Mouse (Mus musculus) central nervous system, embryonic 14 days (tissue): ENCODE data around the gene Dus4l. TPM values are rescaled to one million over a fixed set of nuclear protein-coding genes. Genes with fewer than 3 reads are reported as not detected.

Source experiments
- polyA plus RNA-seq: library from polyadenylated mRNA; depleted of rRNA; stranded (reverse); fragments of >200 nt; gene quantifications from 2 replicates; pipeline ENCODE4 v1.2.3, GENCODE M21; 2012; rRNA removed

Dus4l gene
- polyA plus RNA-seq = 8.7 and 9.1 TPM in 2 replicates

GRCm38 (mm10) chr12:31654197-31654964 lies at the start of gene Dus4l, which contains the start of gene Cog5:
Gene Dus4l, minus strand, starts transcription at chr12:31654826.
Gene Cog5, plus strand, starts transcription at chr12:31654869.

GRCm38 (mm10) chr12:31634343-31635239 lies 20.0 kb downstream of the Dus4l start, which contains the start of gene Bcap29:
Gene Bcap29, minus strand, starts transcription at chr12:31634658.

Other genes starting within 250 kb of the Dus4l start
- 13.0 and 14.3 TPM in 2 replicates for gene Cbll1, start 155.2 kb downstream of the Dus4l start, polyA plus RNA-seq
- gene Slc26a4, start 94.9 kb downstream of the Dus4l start, polyA plus RNA-seq = 0.05 and 0.20 TPM in 2 replicates
- 12.3 and 12.5 TPM in 2 replicates for gene Bcap29, start 20.2 kb downstream of the Dus4l start, polyA plus RNA-seq
- gene Cog5, start within 50 bp of the Dus4l start, polyA plus RNA-seq = 32.8 and 34.8 TPM in 2 replicates
- 7.8 TPM in 2 replicates for gene Gpr22, start 59.1 kb upstream of the Dus4l start, polyA plus RNA-seq